Mouse (Mus musculus): ENCODE data around the gene AU015836. TPM values are rescaled to one million over a fixed set of nuclear protein-coding genes. Genes with fewer than 3 reads are reported as not detected.
"Not testable (repeated sequence)": the region's sequence is repeated elsewhere in the genome, so short reads cannot be mapped to it uniquely, and the experiment has no call there.

Gene AU015836
- polyA plus RNA-seq, 2 experiments = 0.19 to 0.33 TPM

- Histone ChIP-seq H3K27ac (replicated peaks; ENCODE audit: low read depth, low read length) (no peak overlapping the region), H3K9ac (ENCODE audit: low read depth, low read length, severe bottlenecking) (no peak overlapping the region), H3K4me3 (replicated peaks; ENCODE audit: low read length) (no peak overlapping the region), H3K27me3 (ENCODE audit: control insufficient read depth, insufficient read depth, low read length) (no peaks in the 10 kb centered on the region), H3K4me2 (replicated peaks; ENCODE audit: low read depth, low read length, severe bottlenecking) (no peak overlapping the region), H3K36me3 (ENCODE audit: control insufficient read depth, insufficient read depth, low read length) (no peaks in the 10 kb centered on the region), H3K9me3 (ENCODE audit: control insufficient read depth, low read length) (no peaks in the 10 kb centered on the region), H3K4me1 (ENCODE audit: control insufficient read depth, insufficient read depth, low read length) (no peaks in the 10 kb centered on the region)
- DNase-seq (ENCODE audit: low spot score) (no peak), ATAC-seq (ENCODE audit: low FRiP score, low read depth) (no peak)
- WGBS = 61% methylated on average over 3 of the region's 3 CpGs
- TF ChIP-seq POLR2A (IDR thresholded peaks at IDR 0.05; ENCODE audit: borderline replicate concordance, extremely low read depth, insufficient read depth, insufficient read length) = no peak
Observed at GRCm38 (mm10) chrX:93958502-93958901, 10.0 kb upstream of the AU015836 start.

- Histone ChIP-seq H3K9me3 (ENCODE audit: control insufficient read depth, low read length) (no peaks in the 10 kb centered on the region), H3K27me3 (ENCODE audit: control insufficient read depth, insufficient read depth, low read length) (no peaks in the 10 kb centered on the region), H3K4me2 (replicated peaks; ENCODE audit: low read depth, low read length, severe bottlenecking) (no peak overlapping the region), H3K4me3 (replicated peaks; ENCODE audit: low read length) (no peak overlapping the region), H3K36me3 (ENCODE audit: control insufficient read depth, insufficient read depth, low read length) (no peaks in the 10 kb centered on the region), H3K4me1 (ENCODE audit: control insufficient read depth, insufficient read depth, low read length) (no peaks in the 10 kb centered on the region), H3K9ac (ENCODE audit: low read depth, low read length, severe bottlenecking) (no peak overlapping the region), H3K27ac (replicated peaks; ENCODE audit: low read depth, low read length) (no peak overlapping the region)
- WGBS = 88% methylated on average over 26 of the region's 26 CpGs
- TF ChIP-seq POLR2A (IDR thresholded peaks at IDR 0.05; ENCODE audit: borderline replicate concordance, extremely low read depth, insufficient read depth, insufficient read length) = no peak
- ATAC-seq (ENCODE audit: low FRiP score, low read depth) (no peak), DNase-seq (ENCODE audit: low spot score) (no peak)
Observed at GRCm38 (mm10) chrX:93980341-93980740, 11.9 kb downstream of the AU015836 start.

- H3K9me3 ChIP-seq (ENCODE audit: control insufficient read depth, low read length) = no peaks in the 10 kb centered on the region
- H3K4me3 ChIP-seq (replicated peaks; ENCODE audit: low read length) = no peak overlapping the region
- H3K4me1 ChIP-seq (ENCODE audit: control insufficient read depth, insufficient read depth, low read length) = no peaks in the 10 kb centered on the region
- no peak overlapping the region for H3K27ac ChIP-seq (replicated peaks; ENCODE audit: low read depth, low read length)
- no peak overlapping the region for H3K9ac ChIP-seq (ENCODE audit: low read depth, low read length, severe bottlenecking)
- no peak overlapping the region for H3K4me2 ChIP-seq (replicated peaks; ENCODE audit: low read depth, low read length, severe bottlenecking)
- no peaks in the 10 kb centered on the region for H3K27me3 ChIP-seq (ENCODE audit: control insufficient read depth, insufficient read depth, low read length)
- H3K36me3 ChIP-seq (ENCODE audit: control insufficient read depth, insufficient read depth, low read length) = no peaks in the 10 kb centered on the region
- TF ChIP-seq POLR2A (IDR thresholded peaks at IDR 0.05; ENCODE audit: borderline replicate concordance, extremely low read depth, insufficient read depth, insufficient read length) = no peak
- WGBS = 80% methylated on average over 3 of the region's 3 CpGs
- DNase-seq (ENCODE audit: low spot score) (no peak), ATAC-seq (ENCODE audit: low FRiP score, low read depth) (no peak)
Observed at GRCm38 (mm10) chrX:93982193-93982592, 13.7 kb downstream of the AU015836 start.

GRCm38 (mm10) chrX:93985096-93985495 lies 16.6 kb downstream of the AU015836 start:
- WGBS = 64% methylated on average over 3 of the region's 3 CpGs
- H3K4me2 ChIP-seq (replicated peaks; ENCODE audit: low read depth, low read length, severe bottlenecking); H3K27me3 ChIP-seq (ENCODE audit: control insufficient read depth, insufficient read depth, low read length); H3K9me3 ChIP-seq (ENCODE audit: control insufficient read depth, low read length); H3K9ac ChIP-seq (ENCODE audit: low read depth, low read length, severe bottlenecking); H3K36me3 ChIP-seq (ENCODE audit: control insufficient read depth, insufficient read depth, low read length); H3K4me3 ChIP-seq (replicated peaks; ENCODE audit: low read length); DNase-seq (ENCODE audit: low spot score); H3K27ac ChIP-seq (replicated peaks; ENCODE audit: low read depth, low read length); ATAC-seq (ENCODE audit: low FRiP score, low read depth); H3K4me1 ChIP-seq (ENCODE audit: control insufficient read depth, insufficient read depth, low read length): not testable (repeated sequence)

GRCm38 (mm10) chrX:94006991-94007390 lies 38.5 kb downstream of the AU015836 start:
- Histone ChIP-seq H3K36me3 (ENCODE audit: control insufficient read depth, insufficient read depth, low read length) (no peaks in the 10 kb centered on the region), H3K9me3 (ENCODE audit: control insufficient read depth, low read length) (no peaks in the 10 kb centered on the region), H3K27me3 (ENCODE audit: control insufficient read depth, insufficient read depth, low read length) (no peaks in the 10 kb centered on the region), H3K4me2 (replicated peaks; ENCODE audit: low read depth, low read length, severe bottlenecking) (no peak overlapping the region), H3K4me3 (replicated peaks; ENCODE audit: low read length) (no peak overlapping the region), H3K4me1 (ENCODE audit: control insufficient read depth, insufficient read depth, low read length) (no peaks in the 10 kb centered on the region), H3K27ac (replicated peaks; ENCODE audit: low read depth, low read length) (no peak overlapping the region), H3K9ac (ENCODE audit: low read depth, low read length, severe bottlenecking) (no peak overlapping the region)
- no peak for DNase-seq (ENCODE audit: low spot score)
- no peak for ATAC-seq (ENCODE audit: low FRiP score, low read depth)
- no peak for TF ChIP-seq POLR2A (IDR thresholded peaks at IDR 0.05; ENCODE audit: borderline replicate concordance, extremely low read depth, insufficient read depth, insufficient read length)
- 97% methylated on average over 3 of the region's 3 CpGs for WGBS

GRCm38 (mm10) chrX:94009442-94009841 lies 41.0 kb downstream of the AU015836 start:
- no peak for DNase-seq (ENCODE audit: low spot score)
- H3K27me3 ChIP-seq (ENCODE audit: control insufficient read depth, insufficient read depth, low read length) = no peaks in the 10 kb centered on the region
- WGBS = 90% methylated on average over 3 of the region's 3 CpGs

More at GRCm38 (mm10) chrX:94009442-94009841, 41.0 kb downstream of the AU015836 start:
- Histone ChIP-seq H3K4me1 (ENCODE audit: control insufficient read depth, insufficient read depth, low read length) (no peaks in the 10 kb centered on the region), H3K9me3 (ENCODE audit: control insufficient read depth, low read length) (no peaks in the 10 kb centered on the region), H3K9ac (ENCODE audit: low read depth, low read length, severe bottlenecking) (no peak overlapping the region), H3K36me3 (ENCODE audit: control insufficient read depth, insufficient read depth, low read length) (no peaks in the 10 kb centered on the region), H3K4me3 (replicated peaks; ENCODE audit: low read length) (no peak overlapping the region), H3K27ac (replicated peaks; ENCODE audit: low read depth, low read length) (no peak overlapping the region), H3K4me2 (replicated peaks; ENCODE audit: low read depth, low read length, severe bottlenecking) (no peak overlapping the region)
- no peak for ATAC-seq (ENCODE audit: low FRiP score, low read depth)
- TF ChIP-seq POLR2A (IDR thresholded peaks at IDR 0.05; ENCODE audit: borderline replicate concordance, extremely low read depth, insufficient read depth, insufficient read length) = no peak
